Mouse (Mus musculus): ENCODE results near the gene Btf3l4. TPM values are rescaled to one million over a fixed set of nuclear protein-coding genes. Genes with fewer than 3 reads are reported as not detected.

Btf3l4 gene
- 10 to 100 TPM; 59.8 to 67.1 TPM for total RNA-seq (2021)
- long read RNA-seq, experiment 1, transcript Btf3l4-204 (6 exons, 3,141 nt), result major isoform, 43 of 51 reads
- long read RNA-seq, experiment 1, partial matches to known transcripts, result 4 of 51 reads
- long read RNA-seq, experiment 1, other reads (novel, unspliced or antisense), result 0 of 51 reads
- long read RNA-seq, experiment 2, transcript Btf3l4-204 (6 exons, 3,141 nt), result major isoform, 47 of 58 reads
- long read RNA-seq, experiment 2, partial matches to known transcripts, result 2 of 58 reads
- long read RNA-seq, experiment 2, other reads (novel, unspliced or antisense), result 4 of 58 reads

DNA sequence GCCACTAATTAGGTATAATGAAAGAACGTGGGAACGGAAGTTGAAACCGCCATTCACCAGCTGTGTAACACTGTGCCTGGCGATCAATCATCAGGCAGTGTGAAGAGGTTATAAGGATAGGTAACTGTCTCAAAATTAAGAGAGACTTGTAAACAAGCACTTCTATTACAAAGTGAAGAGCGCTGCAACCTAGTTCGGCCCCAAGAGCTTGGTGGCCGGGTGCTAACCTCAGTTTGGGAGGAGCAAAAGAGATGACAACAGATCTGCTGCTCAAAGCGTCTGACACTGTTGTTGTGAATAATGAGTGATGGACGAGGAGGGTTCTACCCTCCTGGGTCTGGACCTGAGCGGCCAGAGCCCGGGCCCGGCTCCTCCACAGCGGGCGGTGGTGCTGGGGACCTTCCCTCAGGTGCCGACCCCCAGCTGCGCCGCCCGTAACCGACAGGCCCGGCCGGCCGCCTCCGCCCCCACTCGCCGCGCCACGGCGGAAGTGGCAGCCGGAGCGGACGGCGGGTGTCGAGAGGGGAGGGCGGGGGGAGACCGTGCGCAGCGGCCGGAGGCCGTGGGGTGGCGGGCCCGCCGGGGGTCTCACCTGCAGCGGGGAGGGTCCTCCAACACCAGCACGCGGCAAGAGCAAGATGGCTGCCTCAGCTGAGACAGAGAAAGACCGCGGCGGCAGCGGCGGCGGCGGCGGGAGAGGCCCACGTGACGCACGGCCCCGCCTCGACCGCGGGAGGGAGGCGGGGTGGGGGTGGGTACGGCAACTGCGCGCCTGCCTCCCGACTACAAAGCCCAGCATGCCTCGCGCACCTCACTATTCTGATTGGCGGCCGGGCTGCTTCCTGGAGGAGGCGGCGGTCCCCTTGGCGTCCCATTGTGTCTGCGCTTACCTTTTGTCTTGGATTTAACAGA lies at the start of gene Btf3l4:
Btf3l4 (minus strand) TSS at position 699 of the 912 bp plus-strand sequence.
- peak; percentile 92 for DNase-seq
- intact Hi-C loops (cut with DNase I; ENCODE audit: low total_unique reads), result no loop called here

DNA sequence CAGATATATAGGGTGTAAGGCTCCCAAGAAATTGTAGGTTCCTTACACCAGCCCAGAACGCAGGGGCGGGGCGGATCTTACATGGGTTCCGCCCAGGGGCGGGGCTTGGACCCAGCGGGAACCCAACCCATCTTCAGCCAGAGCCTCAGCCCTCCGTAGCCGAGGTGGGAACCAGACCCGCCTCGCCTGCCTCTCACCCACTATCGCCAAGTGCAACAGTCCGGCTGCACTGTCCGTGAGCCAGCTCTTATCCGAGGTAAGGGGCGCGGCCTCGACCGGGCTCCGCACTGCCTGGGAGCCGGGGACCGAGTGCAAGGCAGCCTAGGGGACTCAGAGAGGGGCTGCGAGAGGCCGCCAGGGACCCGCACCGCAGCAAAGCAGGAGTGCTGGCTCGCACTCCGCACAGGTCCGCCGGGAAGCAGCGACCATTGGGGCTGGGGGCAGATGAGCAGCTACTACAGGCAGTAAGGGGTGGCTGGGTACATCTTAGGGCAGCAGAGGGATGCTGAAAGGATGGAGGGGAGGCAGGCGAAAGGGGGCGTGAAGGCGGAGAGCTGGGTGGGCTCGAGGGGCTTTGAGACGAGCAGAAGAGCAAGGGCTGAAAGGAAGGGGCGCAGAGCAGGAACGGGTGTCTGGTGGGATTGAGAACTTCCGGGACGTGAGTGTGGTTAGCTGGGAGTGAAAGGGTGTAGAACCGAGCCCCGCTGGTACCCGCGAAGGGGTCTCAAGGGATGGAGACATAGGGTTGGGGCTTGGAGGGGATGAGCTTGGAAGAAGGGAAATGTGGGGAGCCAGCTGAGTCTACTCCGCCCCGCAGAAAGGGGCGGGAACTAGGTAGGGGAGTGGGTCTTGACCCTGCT lies 45.8 kb upstream of the Btf3l4 start, which contains the start of gene Rab3b:
Rab3b (plus strand) TSS at position 101 of the 860 bp plus-strand sequence.
- peak; percentile 28 for DNase-seq
- intact Hi-C loops (cut with DNase I; ENCODE audit: low total_unique reads), result loop anchor here (10.0 kb wide), 1 partner anchor 286 kb away; no protein-coding TSS in a partner anchor

DNA sequence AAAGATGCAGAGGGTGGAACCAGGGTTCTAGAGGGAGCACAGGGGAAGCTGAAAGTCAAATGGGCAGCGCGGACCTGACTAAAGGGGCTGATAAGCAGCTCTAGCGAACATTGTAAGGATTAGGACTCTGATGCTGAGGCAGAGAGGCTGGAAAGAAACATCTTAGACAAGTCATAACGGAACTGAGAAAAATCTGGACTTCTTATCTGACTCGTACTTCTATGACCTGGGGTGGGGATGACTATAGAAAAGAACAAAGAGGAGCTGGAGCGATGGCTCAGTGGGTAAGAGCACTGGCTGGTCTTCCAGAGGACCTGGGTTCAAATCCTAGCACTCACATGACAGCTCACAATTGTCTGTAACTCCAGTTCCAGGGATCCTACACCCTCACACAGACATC lies 44.5 kb upstream of the Btf3l4 start:
- intact Hi-C loops (cut with DNase I; ENCODE audit: low total_unique reads), result loop anchor here (10.0 kb wide), 1 partner anchor 287 kb away; no protein-coding TSS in a partner anchor
- DNase-seq, result no peak

GRCm38 (mm10) chr4:108873746-108874145 lies 40.3 kb upstream of the Btf3l4 start:
- intact Hi-C loops (cut with DNase I; ENCODE audit: low total_unique reads), result loop anchor here (5.0 to 10.0 kb wide), 2 partner anchors 104 to 291 kb away; no protein-coding TSS in a partner anchor

GRCm38 (mm10) chr4:108869730-108870374 lies 36.4 kb upstream of the Btf3l4 start:
- intact Hi-C loops (cut with DNase I; ENCODE audit: low total_unique reads), result loop anchor here (5.0 to 10.0 kb wide), 2 partner anchors 107 to 295 kb away; no protein-coding TSS in a partner anchor

More at GRCm38 (mm10) chr4:108873746-108874145, 40.3 kb upstream of the Btf3l4 start:
- no peak for DNase-seq

GRCm38 (mm10) chr4:108866806-108867205 lies 33.4 kb upstream of the Btf3l4 start:
- DNase-seq, result no peak

More at GRCm38 (mm10) chr4:108869730-108870374, 36.4 kb upstream of the Btf3l4 start:
- peak; percentile 61 for DNase-seq

GRCm38 (mm10) chr4:108848505-108848848 lies 15.1 kb upstream of the Btf3l4 start, which contains the start of gene A730015C16Rik:
A730015C16Rik (minus strand) TSS chr4:108848619.
- intact Hi-C loops (cut with DNase I; ENCODE audit: low total_unique reads), result no loop called here
- DNase-seq, result peak; percentile 39

More at GRCm38 (mm10) chr4:108866806-108867205, 33.4 kb upstream of the Btf3l4 start:
- intact Hi-C loops (cut with DNase I; ENCODE audit: low total_unique reads), result no loop called here

DNA sequence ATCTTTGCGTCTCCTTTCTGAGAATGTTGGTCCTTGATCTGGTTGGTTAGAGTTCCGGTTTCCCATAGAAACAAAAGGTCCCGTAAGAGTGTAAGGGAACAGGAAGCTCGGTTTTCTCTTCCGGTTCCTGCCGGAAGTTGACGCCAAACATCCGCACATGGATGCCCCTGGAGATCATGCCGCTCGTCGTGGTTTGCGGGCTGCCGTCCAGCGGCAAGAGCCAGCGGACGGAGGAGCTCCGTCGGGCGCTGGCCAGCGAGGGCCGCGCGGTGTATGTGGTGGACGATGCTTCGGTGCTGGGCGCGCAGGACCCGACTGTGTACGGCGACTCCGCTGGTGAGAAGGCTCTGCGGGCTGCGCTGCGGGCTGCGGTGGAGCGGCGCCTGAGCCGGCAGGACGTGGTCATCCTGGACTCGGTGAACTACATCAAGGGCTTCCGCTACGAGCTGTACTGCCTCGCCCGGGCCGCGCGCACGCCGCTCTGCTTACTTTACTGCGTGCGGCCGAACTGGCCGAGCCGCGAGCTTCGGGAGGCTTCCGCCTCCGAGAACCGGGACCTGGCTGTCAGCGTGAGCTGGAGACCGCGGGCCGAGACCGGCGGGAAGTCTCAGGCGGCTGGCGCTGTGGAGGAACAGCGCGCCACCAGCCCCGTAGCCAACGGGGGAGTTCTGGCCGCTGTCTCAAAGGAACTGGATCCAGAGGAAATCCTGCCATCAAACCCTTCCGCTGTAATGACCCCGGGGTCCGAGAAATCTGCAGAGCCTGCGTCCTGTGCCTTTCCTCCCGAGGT lies 14.5 kb upstream of the Btf3l4 start, which contains the start of gene Kti12:
Kti12 (plus strand) TSS at position 71 of the 790 bp plus-strand sequence.
- peak; percentile 84 for DNase-seq
- intact Hi-C loops (cut with DNase I; ENCODE audit: low total_unique reads), result no loop called here

- DNase-seq, result no peak
- intact Hi-C loops (cut with DNase I; ENCODE audit: low total_unique reads), result no loop called here
These were observed 12.6 kb upstream of the Btf3l4 start for GRCm38 (mm10) chr4:108845824-108846569.

- DNase-seq, result no peak
These were observed 9.9 kb upstream of the Btf3l4 start for GRCm38 (mm10) chr4:108843336-108843735.

DNA sequence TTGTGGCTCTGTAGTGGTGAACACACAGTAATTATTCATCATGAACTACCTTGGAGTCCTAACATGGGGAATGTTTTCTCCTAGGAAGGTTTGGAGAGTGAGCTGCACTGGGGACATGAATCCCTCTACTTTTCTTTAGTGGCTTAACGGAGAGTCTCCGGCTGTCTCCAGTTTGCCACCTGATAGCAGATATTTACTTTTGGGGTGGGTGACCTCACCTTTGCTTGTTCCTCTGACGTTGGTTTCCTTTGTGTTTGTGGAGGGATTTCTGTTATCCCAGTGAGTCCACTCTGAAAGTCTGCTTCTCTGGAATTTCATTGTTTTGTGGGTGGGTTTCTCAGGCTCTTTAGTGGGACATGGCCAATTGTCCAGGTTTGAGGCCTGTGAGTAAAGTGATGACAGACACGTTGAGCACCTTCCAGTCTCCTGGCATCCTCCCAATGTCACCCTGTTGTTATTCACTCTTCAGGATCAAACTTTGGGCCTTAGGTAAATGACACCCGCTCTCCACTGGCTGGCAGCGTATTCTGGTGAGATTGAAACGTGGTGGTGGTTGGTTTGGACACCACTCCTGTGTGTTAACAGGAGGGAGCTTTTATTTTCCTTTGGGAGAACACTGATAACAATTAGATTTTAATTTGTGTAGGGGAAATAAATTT lies 8.6 kb upstream of the Btf3l4 start:
- intact Hi-C loops (cut with DNase I; ENCODE audit: low total_unique reads), result no loop called here
- DNase-seq, result no peak

More at GRCm38 (mm10) chr4:108843336-108843735, 9.9 kb upstream of the Btf3l4 start:
- intact Hi-C loops (cut with DNase I; ENCODE audit: low total_unique reads), result no loop called here

GRCm38 (mm10) chr4:108838031-108838430 lies 4.6 kb upstream of the Btf3l4 start:
- no peak for DNase-seq
- intact Hi-C loops (cut with DNase I; ENCODE audit: low total_unique reads), result no loop called here

- no peak for DNase-seq
- intact Hi-C loops (cut with DNase I; ENCODE audit: low total_unique reads), result no loop called here
These were observed 2.1 kb upstream of the Btf3l4 start for GRCm38 (mm10) chr4:108835496-108835895.

DNA sequence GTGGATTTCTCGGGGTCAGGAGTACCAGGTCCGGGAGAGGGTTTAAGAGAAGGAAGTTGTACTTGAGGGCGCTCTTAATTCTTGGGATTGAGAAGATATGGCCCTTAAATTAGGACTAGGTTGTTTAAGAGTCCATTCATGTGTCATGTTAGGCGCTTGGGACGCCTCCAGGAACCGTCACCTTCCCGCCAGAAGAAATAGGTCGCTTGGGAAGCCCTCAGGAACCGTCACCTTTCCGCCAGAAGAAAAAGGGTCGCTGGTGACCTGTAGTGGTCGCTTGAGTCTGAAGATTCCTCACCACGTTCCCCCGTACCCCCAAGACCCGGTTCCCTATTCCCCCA lies 1.5 kb upstream of the Btf3l4 start:
- intact Hi-C loops (cut with DNase I; ENCODE audit: low total_unique reads), result no loop called here
- DNase-seq, result no peak

DNA sequence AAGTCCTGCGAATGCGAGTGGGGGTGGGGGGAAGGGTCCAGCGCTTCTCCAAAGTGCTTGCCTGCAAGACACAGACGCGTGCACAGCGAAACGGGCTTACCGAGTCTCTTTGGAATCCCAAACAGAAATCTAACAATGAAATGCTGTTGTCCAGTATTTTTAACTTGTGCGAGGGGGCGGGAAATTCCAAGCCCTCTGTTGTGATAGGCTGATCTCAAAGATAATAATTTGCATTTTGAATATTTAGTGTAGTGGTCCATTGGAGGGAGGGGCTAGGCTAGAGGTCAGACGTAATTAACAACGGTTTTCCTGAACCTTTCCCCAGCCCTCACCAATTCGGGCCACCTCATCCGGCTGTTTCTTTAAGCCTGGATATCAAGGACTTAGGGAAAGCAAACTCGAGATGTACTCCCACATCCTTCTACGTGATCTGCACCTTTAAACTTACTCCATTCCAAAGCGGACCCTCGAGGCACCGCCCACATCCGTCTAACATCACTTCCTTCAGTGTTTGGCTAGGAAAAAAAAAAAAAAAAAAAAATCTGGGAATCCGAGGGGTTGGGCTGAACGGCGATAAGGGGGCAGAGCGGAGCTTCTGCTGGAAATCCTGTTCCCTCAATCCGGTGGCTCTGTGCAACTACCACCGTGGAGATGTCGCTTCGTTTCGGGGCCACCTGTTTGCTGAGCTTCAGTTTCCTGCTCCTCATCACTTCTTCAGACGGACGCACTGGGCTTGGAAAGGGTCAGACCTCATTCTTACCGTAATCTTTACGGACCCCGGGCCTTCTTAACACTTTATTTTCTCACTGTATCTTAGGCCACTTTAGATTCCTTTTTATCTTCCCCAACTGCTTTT lies 929 bp upstream of the Btf3l4 start, which contains the start of gene Txndc12:
Txndc12 (plus strand) TSS at position 487 of the 856 bp plus-strand sequence.
- peak; percentile 86 for DNase-seq
- intact Hi-C loops (cut with DNase I; ENCODE audit: low total_unique reads), result no loop called here

- DNase-seq, result no peak
- intact Hi-C loops (cut with DNase I; ENCODE audit: low total_unique reads), result no loop called here
These were observed 357 bp upstream of the Btf3l4 start for GRCm38 (mm10) chr4:108833828-108834114.
